Mouse (Mus musculus) hindbrain, embryonic 16.5 days (tissue): ENCODE data around the gene Cops3. TPM values are rescaled to one million over a fixed set of nuclear protein-coding genes. Genes with fewer than 3 reads are reported as not detected.
A peak's percentile ranks its signal among the peaks of the same experiment; 100 is the strongest.

ENCODE experiments used
- ATAC-seq: fragments of 200-750 bp; cut with Nextera tagmentation; 2 replicates; pipeline ENCODE4 v1.8.0; 2017; ENCODE audit warnings: moderate TSS enrichment, moderate library complexity
- H3K27ac ChIP-seq: fragments of 300-500 bp; sonication (generic); 2 replicates; pipeline ENCODE4 v1.5.1; 2014; ENCODE audit warnings: low read depth, mild to moderate bottlenecking, control low read depth, low read length, moderate library complexity
- H3K27me3 ChIP-seq: fragments of 300-500 bp; sonication (generic); replicated peaks from 2 replicates; pipeline ENCODE4 v1.6.1; 2014; ENCODE audit warnings: low read length; ENCODE audit not compliant: control insufficient read depth, insufficient read depth
- H3K36me3 ChIP-seq: fragments of 300-500 bp; sonication (generic); 2 replicates; pipeline ENCODE4 v1.6.1; 2014; ENCODE audit warnings: mild to moderate bottlenecking, low read length, moderate library complexity, mixed read lengths; ENCODE audit not compliant: control insufficient read depth, insufficient read depth
- H3K4me1 ChIP-seq: fragments of 300-500 bp; sonication (generic); 2 replicates; pipeline ENCODE4 v1.6.1; 2014; ENCODE audit warnings: low read depth, low read length; ENCODE audit not compliant: control insufficient read depth, insufficient read depth
- H3K4me2 ChIP-seq: fragments of 300-500 bp; sonication (generic); 2 replicates; pipeline ENCODE4 v1.6.1; 2014; ENCODE audit warnings: mild to moderate bottlenecking, low read length, control low read depth, moderate library complexity
- H3K4me3 ChIP-seq: fragments of 300-500 bp; sonication (generic); 2 replicates; pipeline ENCODE4 v1.5.1; 2014; ENCODE audit warnings: mild to moderate bottlenecking, low read length, control low read depth, moderate library complexity
- H3K9ac ChIP-seq: fragments of 300-500 bp; sonication (generic); 2 replicates; pipeline ENCODE4 v1.6.1; 2014; ENCODE audit warnings: low read depth, mild to moderate bottlenecking, control low read depth, low read length, moderate library complexity
- H3K9me3 ChIP-seq: fragments of 300-500 bp; sonication (generic); 2 replicates; pipeline ENCODE4 v1.6.1; 2014; ENCODE audit warnings: mild to moderate bottlenecking, low read length, moderate library complexity; ENCODE audit not compliant: control insufficient read depth
- WGBS: fragments of 180-500 bp; shearing (Covaris S2); extraction: QIAGEN DNeasy Blood & Tissue Kit; methylation state at CpG from one replicate; pipeline ENCODE4 v1.1.7; 2014; 5-methylcytosine and 5-hydroxymethylcytosine counted together
- polyA plus RNA-seq: library from polyadenylated mRNA; unstranded; fragments of >200 nt; fragmentation: Nextera tagmentation; extraction: Ambion mirVana; gene quantifications from 2 replicates; pipeline ENCODE4 v1.2.1, GENCODE M21; 2015

Gene Cops3
- polyA plus RNA-seq, result 178 and 181 TPM in 2 replicates

- peaks cover 11% of the 10 kb centered on the region for H3K36me3 ChIP-seq
- peak within 1 kb of the TSS; percentile 78 for H3K9ac ChIP-seq
- H3K4me1 ChIP-seq, result peaks cover 17% of the 10 kb centered on the region
- H3K27ac ChIP-seq, result peak within 1 kb of the TSS; percentile 92
- no peaks in the 10 kb centered on the region for H3K9me3 ChIP-seq
- H3K27me3 ChIP-seq, result no peaks in the 10 kb centered on the region
- WGBS, result 1% methylated on average over 42 of the region's 43 CpGs
- H3K4me2 ChIP-seq, result peak within 1 kb of the TSS; percentile 71
- ATAC-seq, result peak; percentile 97
- peak within 1 kb of the TSS; percentile 61 for H3K4me3 ChIP-seq
Observed at GRCm38 (mm10) chr11:59839459-59840126, at the start of gene Cops3. TSS of gene Cops3 (minus strand) at chr11:59839838.

DNA sequence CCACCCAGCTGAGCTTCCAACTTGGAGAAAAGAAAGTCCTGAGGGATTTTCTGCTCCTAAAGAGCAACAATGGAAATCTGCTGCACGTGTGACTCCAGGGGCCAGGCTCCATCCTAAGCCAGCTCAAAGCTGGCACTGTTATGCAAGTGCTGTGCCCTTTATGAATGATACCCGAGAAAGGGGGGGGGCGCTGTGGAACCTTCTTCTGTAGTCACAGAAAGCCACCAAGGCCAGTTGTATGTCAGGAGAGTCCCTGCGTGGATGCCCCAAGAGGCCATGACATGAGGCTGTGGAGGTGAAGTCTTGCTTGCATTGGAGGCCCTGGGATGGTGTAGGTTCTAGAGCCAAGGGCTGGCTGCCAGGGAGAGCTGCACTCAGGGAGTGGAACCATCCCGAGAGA, 48.5 kb upstream of the Cops3 start:
- WGBS, result 71% methylated on average over 5 of the region's 5 CpGs
- no peaks in the 10 kb centered on the region for H3K27me3 ChIP-seq
- no peaks in the 10 kb centered on the region for H3K36me3 ChIP-seq
- no peaks in the 10 kb centered on the region for H3K9me3 ChIP-seq
- ATAC-seq, result no peak
- H3K9ac ChIP-seq, result no peak overlapping the region
- H3K27ac ChIP-seq, result no peak overlapping the region
- no peak overlapping the region for H3K4me3 ChIP-seq
- no peak overlapping the region for H3K4me2 ChIP-seq
- no peaks in the 10 kb centered on the region for H3K4me1 ChIP-seq

DNA sequence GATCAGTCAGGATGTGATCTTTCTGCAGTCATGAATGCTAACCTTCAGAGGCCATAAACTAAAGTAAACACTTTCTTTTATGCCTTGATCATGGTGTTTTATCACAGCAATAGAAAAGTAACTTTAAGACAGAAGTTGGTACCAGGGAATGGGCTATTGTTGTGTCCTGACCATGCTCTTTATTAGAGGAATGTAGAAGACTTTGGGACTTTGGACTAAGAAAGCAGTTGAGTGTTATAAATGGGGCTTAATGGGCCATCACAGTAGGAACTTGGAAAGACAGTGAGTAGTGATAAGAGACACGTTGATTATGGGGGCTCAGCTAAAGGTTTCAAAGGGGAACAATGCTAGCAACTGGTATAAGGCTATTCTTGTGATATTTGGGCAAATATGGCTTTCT, 47.3 kb upstream of the Cops3 start:
- Histone ChIP-seq H3K36me3 (no peaks in the 10 kb centered on the region), H3K9ac (no peak overlapping the region), H3K4me2 (no peak overlapping the region), H3K4me3 (no peak overlapping the region), H3K4me1 (no peaks in the 10 kb centered on the region), H3K9me3 (no peaks in the 10 kb centered on the region), H3K27me3 (no peaks in the 10 kb centered on the region), H3K27ac (no peak overlapping the region)
- WGBS, result 83% methylated on average over 1 of the region's 1 CpGs
- ATAC-seq, result no peak

DNA sequence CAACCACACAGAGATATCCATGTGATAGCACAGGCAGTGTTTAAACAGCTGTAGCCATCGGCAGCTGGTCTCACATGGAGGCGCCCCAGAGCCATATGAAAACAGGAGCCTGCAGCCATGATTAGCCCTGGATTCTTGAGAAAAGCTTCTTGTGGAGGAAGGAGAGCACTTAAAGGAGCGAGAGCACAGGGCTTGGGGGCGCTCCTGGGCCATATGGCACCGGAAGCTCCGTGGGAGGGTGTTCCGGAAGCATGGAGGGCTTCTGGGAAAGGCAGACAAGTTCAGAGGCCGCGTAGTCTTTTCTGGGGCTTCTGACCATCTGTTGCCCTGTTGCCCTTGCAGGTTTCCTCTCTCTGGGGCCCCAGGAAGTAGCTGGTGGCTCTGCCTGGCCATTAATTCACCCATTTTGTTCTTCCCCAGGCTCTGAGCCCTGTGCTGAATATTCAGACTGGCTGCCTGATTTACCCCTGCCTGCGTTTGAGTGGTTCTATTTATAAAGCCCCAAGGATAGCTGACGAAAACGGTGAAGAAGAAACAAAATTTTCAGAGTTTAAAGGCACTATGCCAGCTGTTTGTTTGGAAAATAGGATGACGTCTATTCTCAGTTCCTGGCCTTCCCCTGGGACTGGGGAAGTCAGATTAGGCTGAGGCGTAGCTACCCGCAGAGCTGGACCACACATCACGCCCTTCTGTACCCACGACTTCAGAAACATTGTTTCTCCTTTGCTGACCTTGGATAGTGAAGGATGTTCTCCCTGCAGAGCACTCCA, 45.8 kb upstream of the Cops3 start:
- Histone ChIP-seq H3K9ac (no peak overlapping the region), H3K4me3 (no peak overlapping the region), H3K27me3 (no peaks in the 10 kb centered on the region), H3K9me3 (no peaks in the 10 kb centered on the region), H3K27ac (no peak overlapping the region; the same call in 1 of the 2 replicates), H3K4me1 (no peaks in the 10 kb centered on the region), H3K36me3 (no peaks in the 10 kb centered on the region), H3K4me2 (no peak overlapping the region)
- WGBS, result 63% methylated on average over 17 of the region's 17 CpGs
- no peak for ATAC-seq

GRCm38 (mm10) chr11:59880031-59880430, 40.4 kb upstream of the Cops3 start:
- no peaks in the 10 kb centered on the region for H3K9me3 ChIP-seq
- H3K4me1 ChIP-seq, result peaks cover 2% of the 10 kb centered on the region; the same call in 1 of the 2 replicates
- no peak overlapping the region for H3K4me3 ChIP-seq
- ATAC-seq, result peak; percentile 88
- H3K4me2 ChIP-seq, result no peak overlapping the region
- peak overlapping the region; percentile 53 for H3K9ac ChIP-seq
- peaks cover 5% of the 10 kb centered on the region; the same call in 1 of the 2 replicates for H3K36me3 ChIP-seq
- WGBS, result 23% methylated on average over 2 of the region's 2 CpGs
- no peaks in the 10 kb centered on the region for H3K27me3 ChIP-seq
- H3K27ac ChIP-seq, result peak overlapping the region; percentile 45; the same call in 1 of the 2 replicates

- ATAC-seq, result no peak
- Histone ChIP-seq H3K4me2 (no peak overlapping the region), H3K4me1 (no peaks in the 10 kb centered on the region), H3K36me3 (peaks cover 2% of the 10 kb centered on the region; the same call in 1 of the 2 replicates), H3K9me3 (no peaks in the 10 kb centered on the region), H3K27me3 (no peaks in the 10 kb centered on the region), H3K27ac (no peak overlapping the region), H3K4me3 (no peak overlapping the region), H3K9ac (no peak overlapping the region)
- 83% methylated on average over 8 of the region's 8 CpGs for WGBS
Observed at GRCm38 (mm10) chr11:59872124-59872523, 32.5 kb upstream of the Cops3 start.

- WGBS, result 93% methylated on average over 6 of the region's 6 CpGs
- Histone ChIP-seq H3K4me3 (no peak overlapping the region), H3K4me1 (no peaks in the 10 kb centered on the region), H3K4me2 (no peak overlapping the region), H3K9me3 (no peaks in the 10 kb centered on the region), H3K27me3 (no peaks in the 10 kb centered on the region), H3K9ac (no peak overlapping the region), H3K27ac (no peak overlapping the region), H3K36me3 (peaks cover 7% of the 10 kb centered on the region; the same call in 1 of the 2 replicates)
- ATAC-seq, result no peak
Observed at GRCm38 (mm10) chr11:59864316-59864715, 24.7 kb upstream of the Cops3 start.

DNA sequence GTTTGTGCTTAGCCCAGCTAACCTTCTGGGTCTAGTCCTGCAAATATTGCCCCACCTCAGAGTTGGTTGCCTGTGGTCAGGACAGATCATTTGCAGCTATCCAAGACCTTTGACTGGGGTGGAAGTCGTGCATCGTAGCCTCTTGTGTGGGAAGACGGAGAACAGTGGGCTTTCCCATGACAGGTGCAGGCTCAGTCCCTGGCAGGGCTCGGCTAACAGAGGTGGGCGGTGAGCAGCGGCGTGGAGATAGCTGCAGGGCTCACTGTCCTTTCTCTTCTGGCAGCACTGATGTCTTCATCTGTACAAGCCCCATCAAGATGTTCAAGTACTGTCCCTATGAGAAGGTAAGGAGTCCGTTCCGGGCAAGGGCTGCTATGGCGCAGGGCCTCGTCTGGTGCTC, 20.8 kb upstream of the Cops3 start:
- 83% methylated on average over 11 of the region's 11 CpGs for WGBS
- H3K27me3 ChIP-seq, result no peaks in the 10 kb centered on the region
- peaks cover 7% of the 10 kb centered on the region; the same call in 1 of the 2 replicates for H3K36me3 ChIP-seq
- H3K9ac ChIP-seq, result no peak overlapping the region
- H3K4me3 ChIP-seq, result no peak overlapping the region
- no peak overlapping the region for H3K27ac ChIP-seq
- ATAC-seq, result no peak
- no peaks in the 10 kb centered on the region for H3K4me1 ChIP-seq
- no peaks in the 10 kb centered on the region for H3K9me3 ChIP-seq
- no peak overlapping the region for H3K4me2 ChIP-seq

- ATAC-seq, result no peak
- 77% methylated on average over 3 of the region's 3 CpGs for WGBS
- no peaks in the 10 kb centered on the region for H3K9me3 ChIP-seq
- H3K4me1 ChIP-seq, result peaks cover 11% of the 10 kb centered on the region
- no peaks in the 10 kb centered on the region for H3K27me3 ChIP-seq
- no peak overlapping the region for H3K4me3 ChIP-seq
- no peak overlapping the region for H3K9ac ChIP-seq
- no peak overlapping the region for H3K4me2 ChIP-seq
- no peak overlapping the region for H3K27ac ChIP-seq
- H3K36me3 ChIP-seq, result no peaks in the 10 kb centered on the region
Observed at GRCm38 (mm10) chr11:59852865-59853264, 13.2 kb upstream of the Cops3 start.
